Mouse (Mus musculus) liver, adult (tissue): Measurements from ENCODE around the gene Avpr1b.
A peak's percentile ranks its signal among the peaks of the same experiment; 100 is the strongest.

Experiments used
- GATA4 ChIP-seq: IDR thresholded peaks from 2 replicates; pipeline ENCODE4 v1.6.1; 2014; ENCODE audit warnings: mild to moderate bottlenecking, low read length; ENCODE audit not compliant: insufficient replicate concordance

The Avpr1b gene

DNA sequence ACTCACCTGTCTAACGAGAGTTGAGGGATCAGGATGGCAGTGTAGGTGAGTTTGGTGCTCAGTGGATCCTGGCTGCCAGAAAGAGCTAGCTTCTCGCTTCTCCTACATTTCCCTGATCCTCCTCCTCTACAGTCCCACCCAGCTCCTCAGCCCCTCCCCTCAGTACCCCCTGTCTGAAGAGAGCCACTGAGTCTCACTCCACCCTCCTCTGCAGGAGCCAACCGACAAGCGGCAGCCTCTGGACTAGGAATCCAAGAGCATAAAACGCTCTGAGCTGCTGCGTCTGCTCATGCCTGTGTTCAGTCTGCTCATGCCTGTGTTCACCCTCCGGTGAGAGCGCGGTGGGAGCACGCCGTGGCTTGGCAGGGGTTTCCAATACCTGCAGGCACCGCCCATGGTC is at the start of gene Avpr1b:
Avpr1b (plus strand) TSS at position 335 of the 400 bp plus-strand sequence.
- no peak for TF ChIP-seq GATA4

DNA sequence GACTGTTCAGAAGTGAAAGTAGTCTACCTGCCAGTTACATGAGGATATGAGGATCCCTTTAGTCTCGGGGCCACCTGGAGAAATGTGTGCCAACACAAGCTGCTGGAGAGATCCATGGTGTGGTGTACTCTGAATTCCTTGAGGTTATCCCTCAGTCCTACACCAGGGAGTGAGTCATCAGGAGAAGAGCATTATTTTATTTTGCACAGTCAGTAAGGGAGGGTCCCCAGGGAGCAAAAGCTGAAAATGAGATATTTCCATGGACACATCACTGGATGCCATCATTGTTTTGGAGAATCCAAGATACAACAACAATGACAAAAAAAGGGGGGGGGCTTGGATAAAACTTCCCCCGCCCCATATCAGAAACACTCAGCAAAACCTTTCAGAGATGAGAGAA is 47.1 kb upstream of the Avpr1b start:
- TF ChIP-seq GATA4: no peak

DNA sequence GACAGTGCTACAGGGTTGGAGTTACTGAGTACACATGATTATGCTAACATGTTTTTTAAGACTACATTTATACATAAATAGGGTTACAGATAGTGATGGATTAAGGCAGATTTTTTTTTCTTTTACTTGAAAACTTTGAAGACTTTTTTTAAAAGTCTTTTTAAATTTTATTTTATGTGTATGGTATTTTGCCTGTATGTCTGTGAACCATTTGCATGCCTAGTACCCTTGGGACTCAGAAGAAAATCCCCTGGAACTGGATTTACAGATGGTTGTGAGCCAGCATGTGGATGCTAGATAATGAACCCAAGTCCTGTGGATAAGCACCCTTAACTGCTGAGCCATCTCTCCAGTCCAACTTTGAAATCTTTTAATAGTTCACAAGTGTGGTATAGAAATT is 45.6 kb upstream of the Avpr1b start:
- TF ChIP-seq GATA4: no peak

DNA sequence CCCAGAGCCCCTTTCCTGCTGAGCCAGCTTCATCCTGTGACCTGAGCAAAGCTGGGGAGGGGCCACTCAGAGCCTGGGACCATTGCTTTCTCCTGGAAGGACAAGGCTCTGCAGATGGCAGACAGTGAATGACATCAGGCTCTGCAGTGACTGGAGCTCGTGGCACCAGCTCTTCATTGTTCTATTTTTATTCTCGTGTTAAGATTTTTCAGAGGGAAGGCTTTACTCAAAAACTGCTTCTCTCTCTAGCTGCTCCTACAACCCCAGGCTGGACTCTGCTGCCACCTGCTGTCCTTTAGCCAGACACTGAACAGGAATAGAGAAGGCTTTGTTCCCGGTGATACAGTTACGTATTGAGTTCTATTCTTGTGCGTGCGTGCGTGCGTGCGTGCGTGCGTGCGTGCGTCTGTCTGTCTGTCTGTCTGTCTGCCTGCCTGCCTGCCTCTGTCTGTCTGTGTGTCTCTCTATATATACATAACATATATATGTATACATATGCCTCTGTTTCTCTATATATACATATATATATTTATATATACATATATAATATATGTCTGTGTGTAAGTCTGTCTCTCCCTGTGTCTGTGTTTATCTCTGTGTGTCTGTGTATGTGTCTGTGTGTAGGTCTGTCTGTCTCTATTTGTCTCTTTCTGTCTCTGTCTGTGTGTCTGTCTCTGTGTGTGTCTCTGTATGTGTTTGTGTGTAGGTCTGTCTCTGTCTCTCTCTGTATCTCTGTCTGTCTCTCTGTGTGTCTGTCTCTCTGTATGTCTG is 43.8 kb upstream of the Avpr1b start:
- TF ChIP-seq GATA4: no peak

DNA sequence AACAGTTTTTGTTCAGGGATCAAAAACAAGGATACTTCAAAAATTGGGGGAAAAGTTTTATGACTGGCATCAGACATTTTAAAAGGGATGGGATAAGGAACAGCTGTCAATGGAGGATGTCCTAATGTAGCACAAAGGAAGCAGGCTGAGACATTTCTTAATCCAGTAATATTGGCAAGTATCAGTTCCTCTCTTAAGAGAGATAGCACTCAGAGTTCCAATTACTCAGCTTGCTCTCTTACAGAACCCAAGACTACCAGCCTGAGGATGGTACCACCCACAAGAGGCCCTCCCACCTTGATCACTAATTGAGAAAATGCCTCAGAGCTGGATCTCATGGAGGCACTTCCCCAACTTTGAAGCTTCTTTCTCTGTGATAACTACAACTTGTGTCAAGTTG is 38.5 kb upstream of the Avpr1b start:
- no peak for TF ChIP-seq GATA4

DNA sequence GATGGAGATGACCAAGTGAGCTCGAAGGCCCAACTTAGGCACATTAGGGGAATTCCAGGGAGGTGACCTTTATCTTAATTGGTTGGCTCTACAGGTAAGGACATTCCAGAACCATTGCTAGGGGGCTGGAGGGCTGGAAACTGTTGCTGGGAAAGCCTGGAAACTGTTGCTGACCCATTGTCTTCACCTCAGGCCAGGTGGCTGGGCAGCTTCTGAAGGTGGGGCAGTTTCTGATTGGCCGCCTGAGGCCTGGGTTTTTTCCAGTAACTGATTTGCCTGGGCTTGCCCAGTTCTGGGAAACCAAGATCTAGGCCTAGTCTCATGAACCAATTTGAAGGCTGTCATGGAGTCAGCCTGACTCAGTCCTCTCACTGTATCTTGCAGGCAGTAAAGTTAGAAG is 37.0 kb upstream of the Avpr1b start:
- TF ChIP-seq GATA4: no peak

DNA sequence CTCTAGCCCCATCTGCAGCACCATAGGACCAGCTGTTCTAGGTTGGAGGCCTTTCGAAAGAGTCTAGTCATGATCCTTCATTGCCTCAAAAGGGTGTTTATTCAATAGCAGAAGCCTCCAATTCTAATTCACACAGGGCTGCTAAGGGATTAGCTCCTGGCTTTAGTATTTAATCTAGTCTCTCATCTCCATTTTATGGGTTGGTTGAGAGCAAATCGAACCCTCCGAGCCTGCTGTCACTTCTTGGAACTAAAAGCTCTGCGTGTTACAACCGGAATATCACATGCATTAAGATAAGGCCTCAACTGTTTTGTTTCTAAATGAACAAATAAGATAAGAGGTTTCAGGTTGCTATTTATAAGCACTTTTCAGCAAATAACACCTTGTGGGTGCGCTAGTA is 29.3 kb upstream of the Avpr1b start:
- TF ChIP-seq GATA4: no peak

DNA sequence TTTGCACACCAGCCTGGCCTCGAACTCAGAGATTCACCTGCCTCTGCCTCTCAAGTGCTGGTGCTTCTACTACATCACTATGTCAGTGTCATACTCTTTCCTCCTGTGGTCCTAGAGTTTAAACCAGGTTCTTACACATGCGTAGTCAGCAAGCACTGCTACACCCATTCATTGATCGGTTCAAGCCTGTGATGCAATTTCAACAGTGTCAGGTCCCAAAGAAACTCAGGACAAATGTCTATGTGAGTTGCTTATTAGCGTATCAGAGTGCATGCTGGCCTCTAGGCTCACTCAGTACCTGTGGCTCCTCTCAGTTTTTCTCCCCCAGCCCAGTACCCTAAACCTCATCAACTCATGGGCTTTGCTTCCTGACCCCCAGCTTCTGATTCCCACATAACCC is 28.6 kb upstream of the Avpr1b start:
- no peak for TF ChIP-seq GATA4

DNA sequence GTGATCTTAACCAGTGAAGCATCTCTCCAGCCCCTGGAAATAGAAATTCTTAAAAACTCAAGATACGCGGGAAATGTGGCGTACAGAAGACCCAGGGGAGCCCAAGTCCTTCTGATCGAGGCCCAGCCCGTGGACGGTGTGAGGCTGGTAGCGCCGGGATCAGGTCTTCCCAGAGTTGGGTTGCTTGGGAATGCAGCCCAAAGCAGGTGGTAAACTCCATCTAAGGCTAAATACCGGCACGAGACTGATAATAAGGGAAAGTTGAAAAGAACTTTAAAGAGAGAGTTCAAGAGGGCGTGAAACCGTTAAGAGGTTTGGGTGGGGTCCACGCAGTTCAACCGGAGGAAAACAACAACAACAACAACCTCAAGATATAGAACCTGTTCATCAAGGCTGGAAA is 25.3 kb upstream of the Avpr1b start:
- TF ChIP-seq GATA4: no peak

DNA sequence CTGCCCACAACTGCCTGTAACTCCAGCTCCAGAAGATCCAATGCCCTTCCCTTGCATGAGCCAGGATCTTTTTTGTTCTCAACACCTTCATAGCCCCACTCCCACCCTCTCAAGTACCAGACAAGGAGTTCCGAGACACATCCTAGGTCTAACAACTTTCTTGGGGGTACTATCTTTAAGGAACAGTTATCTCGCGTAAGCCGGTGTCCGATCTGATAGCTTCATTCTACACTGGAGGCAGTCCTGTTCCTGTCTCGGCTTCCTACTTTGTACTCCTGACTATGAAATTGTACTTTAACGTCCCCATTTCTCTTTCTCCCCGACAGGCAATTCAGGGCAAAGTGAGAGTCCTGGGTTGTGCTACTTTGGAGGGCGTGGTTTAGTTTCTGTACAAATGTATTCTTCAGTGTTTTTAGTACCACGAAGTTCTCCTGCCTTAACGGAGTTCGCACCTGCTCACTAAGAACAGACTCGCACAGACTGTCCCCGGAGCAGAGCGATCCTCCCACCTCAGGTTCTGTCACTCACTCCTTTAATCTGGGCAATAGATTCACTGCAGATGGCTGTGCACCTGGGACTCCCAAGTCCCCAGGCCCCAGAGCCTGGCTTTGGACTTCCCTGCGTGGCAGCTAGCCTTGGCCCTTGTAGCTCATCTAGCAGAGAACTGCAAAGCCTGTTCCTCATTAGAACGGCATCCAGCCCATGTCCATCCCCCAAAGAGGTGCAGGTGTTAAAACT is 19.9 kb upstream of the Avpr1b start:
- no peak for TF ChIP-seq GATA4

DNA sequence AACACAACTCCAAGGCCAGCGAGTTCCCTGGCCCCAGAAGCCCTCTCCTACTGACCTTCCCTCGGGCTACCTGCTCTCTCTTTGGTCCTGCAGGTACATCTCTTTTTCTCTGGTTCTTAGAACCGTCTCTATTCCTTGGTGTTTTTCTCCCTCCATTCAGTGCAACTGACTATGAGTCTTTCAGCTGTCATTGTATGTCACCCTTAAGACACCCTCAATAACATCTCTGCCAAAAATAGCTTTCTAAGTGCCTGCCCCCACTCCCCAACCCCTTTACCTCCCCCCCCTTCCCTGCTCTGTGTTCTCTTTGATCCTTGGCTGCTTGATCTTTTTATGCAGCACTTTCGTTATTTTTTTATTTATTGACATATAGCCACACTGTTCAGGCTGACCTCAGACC is 18.6 kb upstream of the Avpr1b start:
- TF ChIP-seq GATA4: no peak

DNA sequence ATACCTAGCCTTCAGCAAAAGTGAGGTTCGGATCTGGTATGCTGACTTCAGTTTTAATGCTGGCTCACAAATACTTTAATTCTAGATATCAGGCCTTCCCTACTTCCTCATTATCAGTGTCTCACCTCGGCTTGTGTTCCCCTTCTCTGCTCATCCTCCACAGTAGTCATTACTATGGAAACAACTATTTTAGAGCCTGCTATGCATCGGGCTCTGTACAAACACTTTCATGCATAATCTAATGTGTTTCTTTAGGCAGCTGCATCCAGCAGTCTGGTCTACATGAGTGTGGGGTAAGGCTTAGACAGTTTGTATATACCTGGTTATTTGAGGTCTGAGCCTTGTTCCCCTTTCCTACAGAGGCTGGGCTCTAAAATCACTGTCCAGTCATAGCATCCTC is 15.4 kb upstream of the Avpr1b start:
- TF ChIP-seq GATA4: no peak

DNA sequence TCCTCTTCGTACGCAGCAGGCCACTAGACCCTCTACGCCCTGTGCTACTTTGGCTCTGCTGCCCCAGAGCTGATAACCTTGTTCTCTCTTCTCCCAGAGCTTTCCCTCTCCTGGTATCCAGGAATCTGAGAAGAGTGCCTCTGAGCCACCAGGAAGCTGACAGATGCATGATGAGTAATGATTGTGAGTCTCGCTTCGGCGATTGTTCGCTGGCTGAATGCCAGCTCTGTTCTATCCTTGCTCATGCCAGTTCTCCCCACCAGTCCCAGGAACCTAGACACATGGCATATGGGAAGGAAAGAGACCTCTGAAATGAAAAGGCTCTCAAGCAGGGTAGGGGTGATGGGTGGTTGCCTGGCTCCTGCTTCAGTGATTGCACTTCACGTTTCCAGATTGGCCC is 12.2 kb upstream of the Avpr1b start:
- TF ChIP-seq GATA4: no peak

DNA sequence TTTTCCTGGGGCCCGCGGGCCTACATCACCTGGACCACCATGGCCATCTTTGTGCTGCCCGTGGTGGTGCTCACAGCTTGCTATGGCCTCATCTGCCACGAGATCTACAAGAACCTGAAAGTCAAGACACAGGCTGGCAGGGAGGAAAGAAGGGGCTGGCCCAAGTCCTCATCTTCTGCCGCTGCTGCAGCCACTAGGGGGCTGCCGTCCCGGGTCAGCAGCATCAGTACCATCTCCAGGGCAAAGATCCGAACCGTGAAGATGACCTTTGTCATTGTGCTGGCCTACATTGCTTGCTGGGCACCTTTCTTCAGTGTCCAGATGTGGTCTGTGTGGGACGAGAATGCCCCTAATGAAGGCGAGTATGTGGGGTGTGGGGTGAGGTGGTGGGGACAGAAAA is 1.3 kb downstream of the Avpr1b start:
- TF ChIP-seq GATA4: no peak

DNA sequence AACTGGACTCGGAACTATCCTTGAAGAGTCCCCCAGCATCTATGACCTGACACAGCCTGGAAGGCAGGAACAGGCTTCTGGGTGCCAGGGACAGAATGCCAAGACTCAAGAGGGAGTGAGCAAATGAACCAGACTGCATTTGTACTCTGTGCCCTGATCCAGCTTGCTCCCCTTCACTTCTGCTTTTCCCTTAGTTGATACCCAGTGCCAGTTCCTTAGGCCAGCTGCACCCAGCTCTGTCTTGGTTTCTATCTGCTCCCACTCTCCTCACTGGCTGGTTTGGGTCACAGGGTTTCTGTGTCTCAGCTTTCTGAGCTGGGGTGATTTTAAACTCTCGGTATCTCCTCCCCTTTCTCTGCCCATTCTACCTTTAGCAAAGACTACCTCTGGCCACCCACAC is 7.7 kb downstream of the Avpr1b start:
- TF ChIP-seq GATA4: no peak

DNA sequence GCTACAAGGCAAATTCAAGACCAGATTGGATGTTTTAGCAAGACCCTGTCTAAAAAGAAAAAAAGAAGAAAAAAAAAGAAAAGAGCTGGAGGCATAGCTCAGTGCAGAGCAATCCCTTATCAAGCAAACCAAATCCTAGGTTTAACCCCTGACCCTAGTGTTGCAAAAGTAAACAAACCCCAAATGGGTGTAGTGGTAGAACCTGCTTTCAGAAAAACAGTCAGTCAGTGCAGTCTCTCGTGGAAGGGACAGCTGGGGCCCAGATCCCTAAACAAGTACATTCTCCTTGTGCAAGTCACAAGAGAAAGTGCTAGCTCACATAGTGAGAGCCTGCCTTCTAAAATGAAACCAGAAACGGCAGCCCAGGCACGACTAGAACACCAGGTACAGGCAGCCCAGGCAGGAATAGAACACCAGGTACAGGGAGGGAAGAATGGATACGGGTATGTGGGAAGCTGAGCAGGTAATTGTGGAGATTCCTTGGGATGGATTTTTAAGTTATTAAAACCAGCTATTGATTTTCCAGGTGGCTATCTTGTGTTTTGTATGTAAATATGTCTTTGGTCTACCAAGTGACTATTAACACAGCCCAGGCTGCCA is 13.6 kb downstream of the Avpr1b start:
- peak; percentile 11; the same call in 1 of the 2 replicates for TF ChIP-seq GATA4
